Mouse (Mus musculus) kidney, postnatal 0 days (tissue): ENCODE measurements around the gene 4933416C03Rik. TPM values are rescaled to one million over a fixed set of nuclear protein-coding genes. Genes with fewer than 3 reads are reported as not detected.

ENCODE experiments used
- ATAC-seq: fragments of 200-750 bp; cut with Nextera tagmentation; replicated peaks from 2 replicates; pipeline ENCODE4 v1.8.0; 2017; ENCODE audit warnings: low read depth, moderate number of reproducible peaks, moderate TSS enrichment, moderate library complexity; ENCODE audit not compliant: low FRiP score
- DNase-seq: peaks from one replicate; pipeline ENCODE4 v3.0.0-alpha.2; 2016; ENCODE audit warnings: low spot score
- H3K27ac ChIP-seq: fragments of 300-500 bp; sonication (generic); 2 replicates; pipeline ENCODE4 v1.5.1; 2014; ENCODE audit warnings: mild to moderate bottlenecking
- H3K27me3 ChIP-seq: fragments of 300-500 bp; sonication (generic); 2 replicates; pipeline ENCODE4 v1.6.1; 2014; ENCODE audit warnings: low read length, mixed read lengths; ENCODE audit not compliant: insufficient read depth
- H3K36me3 ChIP-seq: fragments of 300-500 bp; sonication (generic); 2 replicates; pipeline ENCODE4 v1.6.1; 2014; ENCODE audit warnings: low read length, mixed read lengths; ENCODE audit not compliant: insufficient read depth
- H3K4me1 ChIP-seq: fragments of 300-500 bp; sonication (generic); replicated peaks from 2 replicates; pipeline ENCODE4 v1.6.1; 2014; ENCODE audit warnings: antibody characterized with exemption, low read length, mixed read lengths; ENCODE audit not compliant: insufficient read depth
- H3K4me2 ChIP-seq: fragments of 300-500 bp; sonication (generic); 2 replicates; pipeline ENCODE4 v1.6.1; 2014; ENCODE audit warnings: mild to moderate bottlenecking, low read length, moderate library complexity, mixed read lengths
- H3K4me3 ChIP-seq: fragments of 300-500 bp; sonication (generic); replicated peaks from 2 replicates; pipeline ENCODE4 v1.5.1; 2014; ENCODE audit warnings: low read depth, low read length
- H3K9ac ChIP-seq: fragments of 300-500 bp; sonication (generic); 2 replicates; pipeline ENCODE4 v1.6.1; 2014; ENCODE audit warnings: low read depth, low read length
- H3K9me3 ChIP-seq: fragments of 300-500 bp; sonication (generic); replicated peaks from 2 replicates; pipeline ENCODE4 v1.6.1; 2016; ENCODE audit warnings: low read length, inconsistent platforms, mixed read lengths
- CTCF ChIP-seq: IDR thresholded peaks from 2 replicates; pipeline ENCODE4 v1.5.1; 2016; ENCODE audit warnings: antibody characterized with exemption, low read depth, mild to moderate bottlenecking, moderate library complexity
- WGBS: fragments of 180-500 bp; shearing (Covaris S2); extraction: QIAGEN DNeasy Blood & Tissue Kit; methylation state at CpG from one replicate; pipeline ENCODE4 v1.1.7; 2014; 5-methylcytosine and 5-hydroxymethylcytosine counted together
- polyA plus RNA-seq: library from polyadenylated mRNA; unstranded; fragments of >200 nt; fragmentation: Nextera tagmentation; extraction: Ambion mirVana; gene quantifications from 2 replicates; pipeline ENCODE4 v1.2.1, GENCODE M21; 2015

The 4933416C03Rik gene
- polyA plus RNA-seq, 1 experiment from 2014 or later, result not detected

DNA sequence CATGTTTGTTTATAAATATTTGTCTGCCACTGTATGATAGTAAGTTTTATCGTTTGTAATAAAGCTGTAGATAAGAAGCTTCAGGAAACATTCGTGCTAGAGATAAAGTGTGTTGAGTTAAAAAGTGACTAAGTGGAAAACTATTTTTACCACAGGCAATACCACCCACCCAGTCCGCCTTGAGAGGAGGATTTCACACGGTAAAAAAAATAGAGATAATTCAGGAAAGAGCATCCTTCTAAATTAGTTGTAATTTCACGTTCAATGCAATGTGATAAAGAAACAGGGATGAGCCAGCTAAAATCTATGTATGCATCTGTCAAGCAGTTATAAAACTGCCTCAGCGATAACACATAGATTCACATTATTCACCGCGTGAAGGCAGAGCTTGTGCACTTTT is 3.3 kb upstream of the 4933416C03Rik start:
- Histone ChIP-seq H3K4me2 (no peak overlapping the region), H3K36me3 (no peaks in the 10 kb centered on the region), H3K9me3 (no peaks in the 10 kb centered on the region), H3K4me1 (no peaks in the 10 kb centered on the region), H3K27ac (no peak overlapping the region), H3K9ac (no peak overlapping the region), H3K27me3 (no peaks in the 10 kb centered on the region), H3K4me3 (no peak overlapping the region)
- no peak for TF ChIP-seq CTCF
- DNase-seq, result no peak
- 75% methylated on average over 8 of the region's 8 CpGs for WGBS
- ATAC-seq, result no peak

GRCm38 (mm10) chr10:116115881-116116677 is 2.4 kb upstream of the 4933416C03Rik start:
- Histone ChIP-seq H3K4me3 (no peak overlapping the region), H3K27me3 (no peaks in the 10 kb centered on the region), H3K4me1 (no peaks in the 10 kb centered on the region), H3K36me3 (no peaks in the 10 kb centered on the region), H3K4me2 (no peak overlapping the region), H3K9me3 (no peaks in the 10 kb centered on the region), H3K27ac (no peak overlapping the region), H3K9ac (no peak overlapping the region)
- no peak for DNase-seq
- 57% methylated on average over 4 of the region's 4 CpGs for WGBS
- TF ChIP-seq CTCF, result no peak
- no peak for ATAC-seq

DNA sequence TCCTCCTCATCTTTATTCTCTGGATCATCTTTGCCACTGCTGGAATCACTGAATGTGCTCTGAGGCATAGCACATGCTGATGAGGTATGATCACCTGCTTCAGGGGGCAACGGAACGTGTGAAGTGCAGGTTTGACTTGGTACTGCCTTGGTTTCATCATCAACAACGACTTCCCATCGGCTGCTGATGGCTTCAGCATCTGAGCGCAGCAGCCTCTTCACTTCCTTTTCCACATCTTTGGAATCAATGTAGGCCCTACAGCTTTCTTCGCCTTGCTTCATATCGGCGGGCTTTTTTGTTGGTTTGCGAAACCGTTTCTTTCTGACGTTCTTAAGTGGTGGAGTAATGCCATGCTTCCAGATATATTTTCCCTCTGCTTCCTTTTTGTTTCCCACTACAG is 849 bp downstream of the 4933416C03Rik start:
- Histone ChIP-seq H3K27me3 (no peaks in the 10 kb centered on the region), H3K4me3 (no peak overlapping the region), H3K4me1 (no peaks in the 10 kb centered on the region), H3K9ac (no peak overlapping the region), H3K36me3 (no peaks in the 10 kb centered on the region), H3K4me2 (no peak overlapping the region), H3K9me3 (no peaks in the 10 kb centered on the region), H3K27ac (no peak overlapping the region)
- ATAC-seq (no peak), DNase-seq (no peak)
- TF ChIP-seq CTCF, result no peak
- WGBS, result 95% methylated on average over 11 of the region's 11 CpGs

DNA sequence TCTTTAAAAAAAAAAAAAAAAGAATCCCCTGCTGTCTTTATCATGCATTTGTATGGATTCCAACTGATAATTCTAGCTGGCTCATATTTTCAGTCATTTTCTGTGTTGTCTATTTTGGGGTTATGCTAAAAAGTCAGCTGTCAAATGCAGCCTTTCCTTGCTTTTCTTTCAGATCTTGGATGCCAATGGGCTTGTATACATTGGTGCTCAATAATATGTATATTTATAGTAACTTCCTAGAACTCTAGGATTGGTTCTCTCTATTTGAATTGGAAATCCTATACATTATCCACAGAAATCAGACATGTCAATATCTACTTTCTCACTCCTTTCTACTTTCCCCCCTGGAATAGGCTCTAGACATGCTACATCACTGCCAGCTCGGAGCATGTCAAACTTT is 5.0 kb downstream of the 4933416C03Rik start:
- Histone ChIP-seq H3K9me3 (no peaks in the 10 kb centered on the region), H3K4me1 (no peaks in the 10 kb centered on the region), H3K4me2 (no peak overlapping the region), H3K4me3 (no peak overlapping the region), H3K9ac (no peak overlapping the region), H3K27ac (no peak overlapping the region), H3K27me3 (no peaks in the 10 kb centered on the region), H3K36me3 (no peaks in the 10 kb centered on the region)
- ATAC-seq (no peak), DNase-seq (no peak)
- 85% methylated on average over 1 of the region's 1 CpGs for WGBS
- TF ChIP-seq CTCF, result no peak

GRCm38 (mm10) chr10:116108176-116108575 is 5.5 kb downstream of the 4933416C03Rik start:
- DNase-seq (no peak), ATAC-seq (no peak)
- no peak overlapping the region for H3K4me2 ChIP-seq
- H3K27ac ChIP-seq, result no peak overlapping the region
- no peak overlapping the region for H3K4me3 ChIP-seq
- H3K9me3 ChIP-seq, result no peaks in the 10 kb centered on the region
- no peak overlapping the region for H3K9ac ChIP-seq
- no peaks in the 10 kb centered on the region for H3K36me3 ChIP-seq
- no peak for TF ChIP-seq CTCF
- no peaks in the 10 kb centered on the region for H3K4me1 ChIP-seq
- H3K27me3 ChIP-seq, result no peaks in the 10 kb centered on the region
- WGBS, result 60% methylated on average over 4 of the region's 4 CpGs

DNA sequence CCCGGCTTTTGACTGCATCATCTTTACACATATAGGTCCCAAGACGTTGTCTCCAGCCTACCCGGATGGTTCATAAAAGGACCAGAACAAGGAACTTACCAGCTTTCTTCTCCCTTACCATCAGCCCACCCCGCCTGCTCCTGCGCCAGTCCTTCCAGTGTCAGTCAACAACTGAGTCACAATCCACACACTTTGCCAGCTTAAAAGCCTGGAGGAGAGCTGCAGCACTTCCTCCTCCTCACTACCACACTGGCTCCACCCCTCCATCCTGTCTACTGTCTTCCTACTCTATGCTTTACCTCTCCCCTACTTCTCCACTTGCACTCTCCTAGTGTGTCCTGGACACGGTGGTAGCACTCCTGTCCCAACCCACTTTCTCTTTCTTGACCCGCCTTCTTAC is 15.2 kb downstream of the 4933416C03Rik start:
- Histone ChIP-seq H3K36me3 (no peaks in the 10 kb centered on the region), H3K4me3 (no peak overlapping the region), H3K4me1 (no peaks in the 10 kb centered on the region), H3K27me3 (no peaks in the 10 kb centered on the region), H3K27ac (no peak overlapping the region), H3K4me2 (no peak overlapping the region), H3K9me3 (no peaks in the 10 kb centered on the region), H3K9ac (no peak overlapping the region)
- no peak for TF ChIP-seq CTCF
- ATAC-seq, result no peak
- 91% methylated on average over 7 of the region's 7 CpGs for WGBS
- DNase-seq, result no peak

GRCm38 (mm10) chr10:116096466-116096865 is 17.3 kb downstream of the 4933416C03Rik start:
- H3K4me2 ChIP-seq, result no peak overlapping the region
- DNase-seq (no peak), ATAC-seq (no peak)
- 81% methylated on average over 13 of the region's 13 CpGs for WGBS
- H3K36me3 ChIP-seq, result no peaks in the 10 kb centered on the region
- H3K4me3 ChIP-seq, result no peak overlapping the region
- no peak overlapping the region for H3K27ac ChIP-seq
- no peaks in the 10 kb centered on the region for H3K27me3 ChIP-seq
- no peak for TF ChIP-seq CTCF
- no peaks in the 10 kb centered on the region for H3K4me1 ChIP-seq
- no peaks in the 10 kb centered on the region for H3K9me3 ChIP-seq
- H3K9ac ChIP-seq, result no peak overlapping the region
